Mouse (Mus musculus) gastrocnemius, postnatal 14 days (tissue): ENCODE data around the gene Pglyrp2. TPM values are rescaled to one million over a fixed set of nuclear protein-coding genes. Genes with fewer than 3 reads are reported as not detected.

ENCODE experiments used
- DNase-seq: peaks from one replicate; pipeline ENCODE4 v3.0.0; 2021; ENCODE audit warnings: mixed read lengths
- intact Hi-C: fragments of 180-260 bp; cut with DNase I; formaldehyde crosslinking; loops from one replicate; pipeline ENCODE4 v1.15.1; 2025; ENCODE audit warnings: low total_unique reads
- microRNA-seq, 2 experiments: library from miRNA; unstranded; fragments of <30 nt; microRNA quantifications; one replicate each; pipeline ENCODE4 v1.2.0; 2021
- total RNA-seq, 2 experiments: library from RNA; stranded (reverse); gene quantifications; 2 replicates each; pipeline ENCODE4 v1.2.3; 2021

Gene Pglyrp2
- total RNA-seq, 2 experiments from 2014 or later, result not detected

GRCm38 (mm10) chr17:32364331-32364730, 59.6 kb downstream of the Pglyrp2 start:
- intact Hi-C loops, result no loop called here
- DNase-seq, result peak; percentile 92

DNA sequence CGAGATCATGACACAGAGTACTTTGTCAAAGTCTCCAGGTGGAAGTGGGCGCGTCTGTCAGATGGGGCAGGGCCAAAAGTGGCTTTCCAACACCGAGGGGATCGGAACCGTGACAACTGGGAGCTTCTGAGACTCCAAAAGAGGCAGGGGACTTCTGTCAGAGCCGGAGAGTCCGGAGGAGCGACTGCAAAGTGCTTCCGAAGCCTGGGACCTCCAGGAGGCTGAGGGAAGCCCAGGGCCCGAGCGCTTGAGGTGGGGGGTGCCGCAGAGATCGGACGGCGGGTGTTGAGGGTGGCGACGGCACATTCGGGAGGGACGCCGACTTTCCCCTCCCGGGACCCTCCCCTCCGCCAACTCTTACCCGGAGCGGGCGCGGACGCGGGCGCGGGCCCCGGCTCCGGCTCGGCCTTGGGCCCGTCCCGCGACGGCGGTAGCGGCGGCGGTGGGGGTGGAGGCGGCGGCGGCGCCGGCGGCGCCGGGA, 60.1 kb downstream of the Pglyrp2 start:
- no peak for DNase-seq
- intact Hi-C loops, result no loop called here

DNA sequence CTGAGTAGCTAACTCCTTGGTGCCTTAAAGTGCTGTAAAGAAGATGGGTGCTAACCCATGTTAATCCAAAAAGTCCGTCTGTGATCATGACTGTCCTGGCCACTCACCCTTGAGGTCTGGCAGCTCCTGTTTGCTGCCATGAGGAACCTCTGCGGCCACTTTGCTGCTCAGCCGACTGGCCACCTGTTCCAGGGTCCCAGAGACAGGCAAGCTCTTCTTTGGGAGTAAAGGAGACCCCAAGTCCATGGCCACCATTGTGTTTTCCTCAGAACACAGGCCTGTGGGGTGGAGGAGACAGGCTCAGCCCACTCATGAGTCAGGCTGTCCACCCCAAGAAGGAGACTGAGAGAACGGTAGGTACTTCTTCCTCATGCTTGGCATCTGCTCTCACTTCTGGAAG, 61.3 kb downstream of the Pglyrp2 start:
- no peak for DNase-seq
- intact Hi-C loops, result no loop called here

Small RNAs within 50 kb of the gene (microRNA-seq; reads per million reads assigned to microRNA genes)
- gene Gm22201, result 0 reads per million in 2 experiments

Other genes with a start within 250 kb of the Pglyrp2 start
- gene Ephx3, start 234.6 kb downstream of the Pglyrp2 start, total RNA-seq, result under 1 TPM in 1 of 2 experiments, not detected in 1; 0.18 TPM
- gene Brd4, start 139.4 kb downstream of the Pglyrp2 start, total RNA-seq, result 10 to 100 TPM; 47.0 to 47.7 TPM
- 10 to 100 TPM; 29.3 to 30.5 TPM for gene Akap8, start 102.9 kb downstream of the Pglyrp2 start, total RNA-seq
- 10 to 100 TPM; 20.8 to 28.0 TPM for gene Akap8l, start 73.6 kb downstream of the Pglyrp2 start, total RNA-seq
- 10 to 100 TPM; 14.3 to 15.3 TPM for gene Wiz, start 34.7 kb downstream of the Pglyrp2 start, total RNA-seq
- gene Rasal3, start 20.6 kb downstream of the Pglyrp2 start, total RNA-seq, result under 1 TPM in 1 of 2 experiments, not detected in 1; 0.14 TPM
- under 1 TPM in 1 of 2 experiments, not detected in 1; 0.82 TPM for gene Cyp4f39, start 28.6 kb upstream of the Pglyrp2 start, total RNA-seq
- gene Cyp4f17, start 81.9 kb upstream of the Pglyrp2 start, total RNA-seq, result 1 to 10 TPM in 1 of 2 experiments, under 1 TPM in 1; 0.90 to 1.3 TPM
- 1 to 10 TPM; 2.0 to 2.3 TPM for gene Cyp4f16, start 112.4 kb upstream of the Pglyrp2 start, total RNA-seq
- gene Cyp4f37, start 197.1 kb upstream of the Pglyrp2 start, total RNA-seq, result not detected
- gene Cyp4f40, start 234.7 kb upstream of the Pglyrp2 start, total RNA-seq, result not detected